9 mouse cellular contexts compared by ENCODE assay signal in genomic region chr8:114081049-114081756, GRCm38 (mm10). TPM values are rescaled to one million over a fixed set of nuclear protein-coding genes. Genes with fewer than 3 reads are reported as not detected.
DNase-seq lines count a peak whose midpoint lies in the region; ATAC-seq and TF ChIP-seq lines count a peak whose summit lies in the region.
"Had no signal": no experiment of that assay in that cellular context is flagged by ENCODE, and none has a peak within 500 bp of the region (broad histone marks: within the 10 kb centered on the region; RNA-seq: fewer than 3 reads in every experiment).

No protein-coding gene starts in this region.

- no peak overlapping the region for H3K4me3 ChIP-seq in heart, embryonic 11.5 days (ENCODE audit: low read depth, low read length)
- no peak overlapping the region for H3K4me3 ChIP-seq in bone marrow macrophage, adult 2 months (ENCODE audit: insufficient read depth, low read length)
- H3K4me3 ChIP-seq in forebrain, embryonic 10.5 days: no peak overlapping the region
- H3K4me3 ChIP-seq in hindbrain, embryonic 15.5 days: no peak overlapping the region
- H3K4me3 ChIP-seq: liver, embryonic 13.5 days had no signal

- DNase-seq in heart, adult 8-10 months (ENCODE audit: low spot score): peak; percentile 15
- peak; percentile 37 for DNase-seq in forebrain, embryonic 10.5 days (ENCODE audit: extremely low spot score, low spot score)
- DNase-seq in layer of hippocampus, adult 9-11 months: peak; percentile 14
- DNase-seq in mesoderm, embryonic 11.5 days (ENCODE audit: low read depth, low spot score): peak; percentile 75
- peak; percentile 35 for DNase-seq in right cerebral cortex, postnatal 4 days
- DNase-seq: liver, embryonic 13.5 days had no signal

- peak; percentile 66 for TF ChIP-seq CTCF in bone marrow macrophage, adult 2 months (IDR thresholded peaks at IDR 0.05; ENCODE audit: low read depth, low read length)

- H3K9ac ChIP-seq in heart, embryonic 11.5 days (ENCODE audit: low read depth, low read length): no peak overlapping the region
- no peak overlapping the region for H3K9ac ChIP-seq in hindbrain, embryonic 15.5 days
- H3K9ac ChIP-seq: liver, embryonic 13.5 days had no signal

- WGBS in heart, embryonic 11.5 days (ENCODE audit: insufficient replicate concordance): 15% methylated on average over 10 of the region's 10 CpGs
- 8% methylated on average over 10 of the region's 10 CpGs for WGBS in forebrain, embryonic 10.5 days
- WGBS in hindbrain, embryonic 15.5 days: 6% methylated on average over 10 of the region's 10 CpGs

- no peak overlapping the region for H3K27ac ChIP-seq in heart, embryonic 11.5 days (ENCODE audit: low read depth, low read length)
- no peak overlapping the region for H3K27ac ChIP-seq in bone marrow macrophage, adult 2 months (ENCODE audit: insufficient read depth, low read depth, low read length)
- no peak overlapping the region for H3K27ac ChIP-seq in forebrain, embryonic 10.5 days
- H3K27ac ChIP-seq in hindbrain, embryonic 15.5 days (replicated peaks): peak overlapping the region; percentile 50; the same call in 1 of the 2 replicates
- H3K27ac ChIP-seq: liver, embryonic 13.5 days had no signal

- H3K4me1 ChIP-seq in heart, embryonic 11.5 days (ENCODE audit: control insufficient read depth, insufficient read depth, low read length): no peaks in the 10 kb centered on the region
- H3K4me1 ChIP-seq in bone marrow macrophage, adult 2 months (ENCODE audit: control insufficient read depth, insufficient read depth, low read length): no peaks in the 10 kb centered on the region
- peaks cover 12% of the 10 kb centered on the region for H3K4me1 ChIP-seq in forebrain, embryonic 10.5 days
- peaks cover 7% of the 10 kb centered on the region for H3K4me1 ChIP-seq in hindbrain, embryonic 15.5 days (replicated peaks)
- H3K4me1 ChIP-seq: liver, embryonic 13.5 days had no signal

- no peak for ATAC-seq in heart, embryonic 11.5 days (replicated peaks; ENCODE audit: insufficient number of reproducible peaks, low FRiP score, low TSS enrichment)
- peak; percentile 72; the same call in 1 of the 2 replicates for ATAC-seq in hindbrain, embryonic 15.5 days (ENCODE audit: low FRiP score, low read depth)

- no peak for TF ChIP-seq POLR2A in bone marrow macrophage, adult 2 months (IDR thresholded peaks at IDR 0.05; ENCODE audit: borderline replicate concordance, low read depth, low read length)

- no peaks in the 10 kb centered on the region for H3K27me3 ChIP-seq in heart, embryonic 11.5 days (ENCODE audit: control insufficient read depth, insufficient read depth, low read length)
- peaks cover 4% of the 10 kb centered on the region; the same call in 1 of the 2 replicates for H3K27me3 ChIP-seq in forebrain, embryonic 10.5 days (ENCODE audit: poor library complexity, severe bottlenecking)
- no peaks in the 10 kb centered on the region for H3K27me3 ChIP-seq in hindbrain, embryonic 15.5 days
- H3K27me3 ChIP-seq: liver, embryonic 13.5 days had no signal

- no peaks in the 10 kb centered on the region for H3K36me3 ChIP-seq in heart, embryonic 11.5 days (ENCODE audit: control insufficient read depth, insufficient read depth, low read length)
- H3K36me3 ChIP-seq in forebrain, embryonic 10.5 days (replicated peaks): no peaks in the 10 kb centered on the region
- H3K36me3 ChIP-seq in hindbrain, embryonic 15.5 days: no peaks in the 10 kb centered on the region
- H3K36me3 ChIP-seq: liver, embryonic 13.5 days had no signal

- no peaks in the 10 kb centered on the region for H3K9me3 ChIP-seq in heart, embryonic 11.5 days (replicated peaks; ENCODE audit: control insufficient read depth, low read length)
- no peaks in the 10 kb centered on the region for H3K9me3 ChIP-seq in forebrain, embryonic 10.5 days
- H3K9me3 ChIP-seq in hindbrain, embryonic 15.5 days: no peaks in the 10 kb centered on the region
- H3K9me3 ChIP-seq: liver, embryonic 13.5 days had no signal

- H3K4me2 ChIP-seq in heart, embryonic 11.5 days: no peak overlapping the region
- peak overlapping the region; percentile 18; the same call in 1 of the 2 replicates for H3K4me2 ChIP-seq in hindbrain, embryonic 15.5 days
- H3K4me2 ChIP-seq: liver, embryonic 13.5 days had no signal

RNA-seq across cellular contexts. Expression of gene Nudt7, which starts 52.2 kb away (rescaled TPM):
- 100 to 1,000 TPM; 103 to 128 (median 108) TPM for total RNA-seq in heart, adult 8-10 months (2022)
- 24.8 and 27.4 TPM in 2 replicates for polyA plus RNA-seq in heart, embryonic 11.5 days (2014; fragmentation: Nextera tagmentation; extraction: Ambion mirVana)
- 16.0 and 20.6 TPM in 2 replicates for polyA plus RNA-seq in bone marrow macrophage, adult 2 months (2012; ENCODE audit: insufficient read depth, insufficient read length, missing spikeins)
- polyA plus RNA-seq in forebrain, embryonic 10.5 days (2016; fragmentation: Nextera tagmentation; extraction: Ambion mirVana): 11.3 and 13.1 TPM in 2 replicates
- polyA plus RNA-seq in hindbrain, embryonic 15.5 days (2015; fragmentation: Nextera tagmentation; extraction: Ambion mirVana): 5.5 and 7.5 TPM in 2 replicates

Comparison
In these comparisons a context has a peak if more than half of its experiments do, and no peak if none do; other contexts are left out.
1. DNase-seq: peak in every context shown above with its lines; median percentile 75 in mesoderm, embryonic 11.5 days; 37 in forebrain, embryonic 10.5 days; 35 in right cerebral cortex, postnatal 4 days; 15 in heart, adult 8-10 months; 14 in layer of hippocampus, adult 9-11 months.